Mouse (Mus musculus) limb, embryonic 14.5 days (tissue): ENCODE measurements at regions not wholly inside any gene's neighbourhood (a gene's known extent, or its start where the extent isn't known, plus 50 kb on each side); places are given as distances from the start of the nearest gene placed in this dataset.
"Not testable (repeated sequence)": the region's sequence is repeated elsewhere in the genome, so short reads cannot be mapped to it uniquely, and the experiment has no call there.

Source experiments
- ATAC-seq: fragments of 200-750 bp; cut with Nextera tagmentation; 2 replicates; pipeline ENCODE4 v1.8.0; 2017; ENCODE audit warnings: low read depth, moderate number of reproducible peaks, moderate TSS enrichment; ENCODE audit not compliant: low FRiP score
- DNase-seq: peaks from one replicate; pipeline ENCODE4 v3.0.0-alpha.2; 2015; ENCODE audit warnings: low spot score
- H3K27ac ChIP-seq: fragments of 300-500 bp; sonication (generic); replicated peaks from 2 replicates; pipeline ENCODE4 v1.5.1; 2014; ENCODE audit warnings: low read depth, mild to moderate bottlenecking, low read length, moderate library complexity, mixed read lengths
- H3K27me3 ChIP-seq: fragments of 300-500 bp; sonication (generic); 2 replicates; pipeline ENCODE4 v1.6.1; 2014; ENCODE audit warnings: low read length, mixed read lengths; ENCODE audit not compliant: control insufficient read depth, insufficient read depth
- H3K36me3 ChIP-seq: fragments of 300-500 bp; sonication (generic); 2 replicates; pipeline ENCODE4 v1.6.1; 2014; ENCODE audit warnings: mild to moderate bottlenecking, low read length, moderate library complexity, mixed read lengths; ENCODE audit not compliant: control insufficient read depth, insufficient read depth
- H3K4me1 ChIP-seq: fragments of 300-500 bp; sonication (generic); 2 replicates; pipeline ENCODE4 v1.6.1; 2014; ENCODE audit warnings: antibody characterized with exemption, low read length, mixed read lengths; ENCODE audit not compliant: control insufficient read depth, insufficient read depth
- H3K4me2 ChIP-seq: fragments of 300-500 bp; sonication (generic); replicated peaks from 2 replicates; pipeline ENCODE4 v1.6.1; 2014; ENCODE audit warnings: low read depth, mild to moderate bottlenecking, low read length, moderate library complexity; ENCODE audit not compliant: severe bottlenecking
- H3K4me3 ChIP-seq: fragments of 300-500 bp; sonication (generic); replicated peaks from 2 replicates; pipeline ENCODE4 v1.5.1; 2014; ENCODE audit warnings: low read length
- H3K9ac ChIP-seq: fragments of 300-500 bp; sonication (generic); 2 replicates; pipeline ENCODE4 v1.6.1; 2014; ENCODE audit warnings: mild to moderate bottlenecking, low read depth, low read length, moderate library complexity; ENCODE audit not compliant: severe bottlenecking
- H3K9me3 ChIP-seq: fragments of 300-500 bp; sonication (generic); 2 replicates; pipeline ENCODE4 v1.6.1; 2016; ENCODE audit warnings: low read length; ENCODE audit not compliant: control insufficient read depth
- POLR2A ChIP-seq: fragments of 200-500 bp; IDR thresholded peaks from 2 replicates; pipeline ENCODE4 v1.8.0; 2012; ENCODE audit warnings: inconsistent platforms, mild to moderate bottlenecking, moderate library complexity, borderline replicate concordance; ENCODE audit not compliant: insufficient read depth, insufficient read length; ENCODE audit errors: extremely low read depth
- WGBS: fragments of 180-500 bp; shearing (Covaris S2); extraction: QIAGEN DNeasy Blood & Tissue Kit; methylation state at CpG from one replicate; pipeline ENCODE4 v1.1.7; 2014; 5-methylcytosine and 5-hydroxymethylcytosine counted together

- ATAC-seq = peak; percentile 63; the same call in 1 of the 2 replicates
These were observed 169.8 kb upstream of the Six2 start for GRCm38 (mm10) chr17:85857705-85858472.

GRCm38 (mm10) chr17:85856894-85857293, 168.8 kb upstream of the Six2 start:
- H3K27ac ChIP-seq, H3K27me3 ChIP-seq, ATAC-seq, H3K4me3 ChIP-seq, H3K9ac ChIP-seq, DNase-seq, H3K4me2 ChIP-seq, H3K9me3 ChIP-seq, H3K36me3 ChIP-seq: not testable (repeated sequence)
- peaks cover 17% of the 10 kb centered on the region for H3K4me1 ChIP-seq
- 9% methylated on average over 3 of the region's 5 CpGs for WGBS

More at GRCm38 (mm10) chr17:85857705-85858472, 169.8 kb upstream of the Six2 start:
- peaks cover 17% of the 10 kb centered on the region for H3K4me1 ChIP-seq
- 28% methylated on average over 22 of the region's 22 CpGs for WGBS
- H3K4me2 ChIP-seq = peak overlapping the region; percentile 33; the same call in 1 of the 2 replicates
- H3K27ac ChIP-seq = no peak overlapping the region
- TF ChIP-seq POLR2A = no peak
- H3K9ac ChIP-seq = no peak overlapping the region
- H3K9me3 ChIP-seq = no peaks in the 10 kb centered on the region
- H3K4me3 ChIP-seq = no peak overlapping the region
- no peaks in the 10 kb centered on the region for H3K36me3 ChIP-seq
- no peak for DNase-seq
- H3K27me3 ChIP-seq = no peaks in the 10 kb centered on the region

GRCm38 (mm10) chr17:85853156-85853555, 165.1 kb upstream of the Six2 start:
- no peaks in the 10 kb centered on the region for H3K9me3 ChIP-seq
- DNase-seq (no peak), ATAC-seq (no peak)
- H3K27ac ChIP-seq = no peak overlapping the region
- no peak overlapping the region for H3K4me3 ChIP-seq
- H3K36me3 ChIP-seq = no peaks in the 10 kb centered on the region
- peaks cover 9% of the 10 kb centered on the region for H3K4me1 ChIP-seq
- H3K9ac ChIP-seq = no peak overlapping the region
- H3K4me2 ChIP-seq = no peak overlapping the region
- 53% methylated on average over 5 of the region's 5 CpGs for WGBS
- H3K27me3 ChIP-seq = no peaks in the 10 kb centered on the region
- no peak for TF ChIP-seq POLR2A

GRCm38 (mm10) chr17:85848526-85848925, 160.5 kb upstream of the Six2 start:
- H3K36me3 ChIP-seq = no peaks in the 10 kb centered on the region
- no peak for DNase-seq
- 84% methylated on average over 3 of the region's 3 CpGs for WGBS
- H3K4me3 ChIP-seq = no peak overlapping the region
- H3K9me3 ChIP-seq = no peaks in the 10 kb centered on the region
- H3K27ac ChIP-seq = no peak overlapping the region
- peaks cover 4% of the 10 kb centered on the region for H3K4me1 ChIP-seq
- no peaks in the 10 kb centered on the region for H3K27me3 ChIP-seq
- H3K4me2 ChIP-seq = no peak overlapping the region
- H3K9ac ChIP-seq = no peak overlapping the region
- ATAC-seq = no peak
- no peak for TF ChIP-seq POLR2A

- Histone ChIP-seq H3K4me2 (no peak overlapping the region), H3K27ac (no peak overlapping the region), H3K36me3 (no peaks in the 10 kb centered on the region), H3K4me1 (peaks cover 4% of the 10 kb centered on the region), H3K9me3 (no peaks in the 10 kb centered on the region), H3K4me3 (no peak overlapping the region), H3K9ac (no peak overlapping the region), H3K27me3 (no peaks in the 10 kb centered on the region)
- 15% methylated on average over 7 of the region's 7 CpGs for WGBS
- no peak for TF ChIP-seq POLR2A
- no peak for DNase-seq
- no peak for ATAC-seq
These were observed 159.7 kb upstream of the Six2 start for GRCm38 (mm10) chr17:85847756-85848155.

- no peaks in the 10 kb centered on the region for H3K27me3 ChIP-seq
- ATAC-seq (no peak), DNase-seq (no peak)
- 67% methylated on average over 6 of the region's 6 CpGs for WGBS
- H3K4me1 ChIP-seq = peaks cover 4% of the 10 kb centered on the region
- no peaks in the 10 kb centered on the region for H3K9me3 ChIP-seq
- no peak overlapping the region for H3K4me3 ChIP-seq
- no peaks in the 10 kb centered on the region for H3K36me3 ChIP-seq
- no peak overlapping the region for H3K4me2 ChIP-seq
- no peak overlapping the region for H3K9ac ChIP-seq
- no peak overlapping the region for H3K27ac ChIP-seq
- TF ChIP-seq POLR2A = no peak
These were observed 157.0 kb upstream of the Six2 start for GRCm38 (mm10) chr17:85845059-85845458.
